Mouse (Mus musculus) MEL (cell line): ENCODE data around the gene Esyt2. TPM values are rescaled to one million over a fixed set of nuclear protein-coding genes. Genes with fewer than 3 reads are reported as not detected.
A peak's percentile ranks its signal among the peaks of the same experiment; 100 is the strongest.

Experiments
- DNase-seq: peaks from one replicate; pipeline ENCODE4 v3.0.0; 2011; ENCODE audit warnings: low read depth, low spot score
- H3K27ac ChIP-seq: 2 replicates; pipeline ENCODE4 v1.5.1; 2012; ENCODE audit warnings: low read depth, mild to moderate bottlenecking, control low read depth, low read length, moderate library complexity; ENCODE audit not compliant: control insufficient read depth
- H3K27me3 ChIP-seq, 2 experiments: fragments of 150-350 bp in 1 of 2; sonication (generic) in 1 of 2; 2 replicates each; pipeline ENCODE4 v1.6.1; 2012; ENCODE audit warnings: low read length in 2 of 2, mild to moderate bottlenecking in 2 of 2, improper control_type of control experiment in 1 of 2, moderate library complexity in 1 of 2; ENCODE audit not compliant: insufficient read depth in 2 of 2, control insufficient read depth in 1 of 2
- H3K36me3 ChIP-seq, 2 experiments: 2 replicates each; pipeline ENCODE4 v1.6.1; 2012 to 2014; ENCODE audit warnings: low read length in 2 of 2, improper control_type of control experiment in 1 of 2, inconsistent platforms in 1 of 2, mild to moderate bottlenecking in 1 of 2; ENCODE audit not compliant: insufficient read depth in 2 of 2, control insufficient read depth in 1 of 2
- H3K4me1 ChIP-seq, 2 experiments: fragments of 150-350 bp in 1 of 2; sonication (generic) in 1 of 2; 2 replicates each; pipeline ENCODE4 v1.6.1; 2012; ENCODE audit warnings: low read length in 2 of 2, improper control_type of control experiment in 1 of 2, mild to moderate bottlenecking in 1 of 2; ENCODE audit not compliant: insufficient read depth in 2 of 2, control insufficient read depth in 1 of 2
- H3K4me3 ChIP-seq, 2 experiments: fragments of 150-350 bp in 1 of 2; sonication (generic) in 1 of 2; 2 replicates each; pipeline ENCODE4 v1.5.1; 2012; ENCODE audit warnings: low read depth in 2 of 2, low read length in 2 of 2, mild to moderate bottlenecking in 2 of 2, moderate library complexity in 2 of 2, control low read depth in 1 of 2, improper control_type of control experiment in 1 of 2; ENCODE audit not compliant: control insufficient read depth in 1 of 2, insufficient read depth in 1 of 2
- H3K79me2 ChIP-seq: 2 replicates; pipeline ENCODE4 v1.6.1; 2012; ENCODE audit warnings: mild to moderate bottlenecking, low read length, moderate library complexity; ENCODE audit not compliant: control insufficient read depth, poor library complexity, insufficient read depth
- H3K9ac ChIP-seq: 2 replicates; pipeline ENCODE4 v1.6.1; 2012; ENCODE audit warnings: low read depth, mild to moderate bottlenecking, control low read depth, low read length, moderate library complexity; ENCODE audit not compliant: control insufficient read depth, poor library complexity, severe bottlenecking
- H3K9me3 ChIP-seq: fragments of 150-350 bp; sonication (generic); replicated peaks from 2 replicates; pipeline ENCODE4 v1.6.1; 2012; ENCODE audit warnings: mild to moderate bottlenecking, low read length, improper control_type of control experiment, moderate library complexity; ENCODE audit not compliant: insufficient read depth
- CHD2 ChIP-seq: IDR thresholded peaks from 2 replicates; pipeline ENCODE4 v1.6.1; 2011; ENCODE audit warnings: low read length, improper control_type of control experiment
- GABPA ChIP-seq: IDR thresholded peaks from 2 replicates; pipeline ENCODE4 v1.6.1; 2012; ENCODE audit warnings: low read depth, mild to moderate bottlenecking, inconsistent platforms, low read length, improper control_type of control experiment, moderate library complexity
- GATA1 ChIP-seq: IDR thresholded peaks from 2 replicates; pipeline ENCODE4 v1.6.1; 2011; ENCODE audit warnings: low read depth, low read length, improper control_type of control experiment
- HCFC1 ChIP-seq: IDR thresholded peaks from 2 replicates; pipeline ENCODE4 v1.6.1; 2012; ENCODE audit warnings: low read depth, mild to moderate bottlenecking, inconsistent platforms, low read length, improper control_type of control experiment, moderate library complexity
- MAZ ChIP-seq: IDR thresholded peaks from 2 replicates; pipeline ENCODE4 v1.6.1; 2012; ENCODE audit warnings: low read depth, mild to moderate bottlenecking, inconsistent platforms, low read length, improper control_type of control experiment
- MEF2A ChIP-seq: IDR thresholded peaks from 2 replicates; pipeline ENCODE4 v1.6.1; 2014; ENCODE audit warnings: low read depth, mild to moderate bottlenecking, inconsistent platforms, low read length, improper control_type of control experiment; ENCODE audit not compliant: poor library complexity, insufficient replicate concordance, severe bottlenecking; ENCODE audit errors: extremely low read depth
- MXI1 ChIP-seq: IDR thresholded peaks from 2 replicates; pipeline ENCODE4 v1.6.1; 2011; ENCODE audit warnings: mild to moderate bottlenecking, low read depth, low read length, improper control_type of control experiment
- RAD21 ChIP-seq: IDR thresholded peaks from 2 replicates; pipeline ENCODE4 v1.6.1; 2011; ENCODE audit warnings: mild to moderate bottlenecking, low read depth, low read length, improper control_type of control experiment
- SIN3A ChIP-seq: IDR thresholded peaks from 2 replicates; pipeline ENCODE4 v1.6.1; 2012; ENCODE audit warnings: low read length, improper control_type of control experiment, inconsistent platforms
- SMC3 ChIP-seq: IDR thresholded peaks from 2 replicates; pipeline ENCODE4 v1.6.1; 2011; ENCODE audit warnings: low read depth, low read length, improper control_type of control experiment
- TAL1 ChIP-seq: IDR thresholded peaks from 2 replicates; pipeline ENCODE4 v1.6.1; 2012; ENCODE audit warnings: mild to moderate bottlenecking, inconsistent platforms, low read length, moderate library complexity, mixed read lengths
- ZKSCAN1 ChIP-seq: IDR thresholded peaks from 2 replicates; pipeline ENCODE4 v1.6.1; 2012; ENCODE audit warnings: low read depth, mild to moderate bottlenecking, inconsistent platforms, low read length, improper control_type of control experiment, moderate library complexity
- ZNF384 ChIP-seq: IDR thresholded peaks from 2 replicates; pipeline ENCODE4 v1.6.1; 2012; ENCODE audit warnings: low read depth, mild to moderate bottlenecking, inconsistent platforms, low read length, improper control_type of control experiment
- polyA plus RNA-seq, 2 experiments: library from polyadenylated mRNA; stranded (reverse) in 1 of 2; unstranded in 1 of 2; fragments of >175 nt in 1 of 2; fragments of >200 nt in 1 of 2; gene quantifications; 2 replicates each; pipeline versions ENCODE4 v1.2.1 to v1.2.4; 2012; ENCODE audit warnings: low replicate concordance in 2 of 2, low read depth in 1 of 2; ENCODE audit not compliant: insufficient read length in 2 of 2, insufficient read depth in 1 of 2, missing spikeins in 1 of 2
- total RNA-seq: library from RNA; depleted of rRNA; stranded (reverse); fragments of 300-350 nt; gene quantifications from 2 replicates; pipeline ENCODE4 v1.2.3, GENCODE M21; 2012

The Esyt2 gene
- total and polyA plus RNA-seq, 3 experiments: 45.3 to 77.7 (median 47.5) TPM

- Histone ChIP-seq H3K27me3 (no peaks in the 10 kb centered on the region), H3K4me1 (peaks cover 28 to 37% of the 10 kb centered on the region in 2 experiments), H3K27ac (peak overlapping the region; percentile 37; the same call in 1 of the 2 replicates), H3K9ac (no peak overlapping the region), H3K36me3 (peaks cover 0 to 39% of the 10 kb centered on the region in 2 experiments; a peak in 2 of 4 replicates), H3K79me2 (peaks cover 2% of the 10 kb centered on the region; the same call in 1 of the 2 replicates), H3K9me3 (no peaks in the 10 kb centered on the region), H3K4me3 (no peak overlapping the region)
- TF ChIP-seq GATA1 (peak; percentile 83), SMC3 (no peak)
- DNase-seq: no peak
Measured at GRCm38 (mm10) chr12:116275631-116276030, 5.4 kb upstream of the Esyt2 start.

DNA sequence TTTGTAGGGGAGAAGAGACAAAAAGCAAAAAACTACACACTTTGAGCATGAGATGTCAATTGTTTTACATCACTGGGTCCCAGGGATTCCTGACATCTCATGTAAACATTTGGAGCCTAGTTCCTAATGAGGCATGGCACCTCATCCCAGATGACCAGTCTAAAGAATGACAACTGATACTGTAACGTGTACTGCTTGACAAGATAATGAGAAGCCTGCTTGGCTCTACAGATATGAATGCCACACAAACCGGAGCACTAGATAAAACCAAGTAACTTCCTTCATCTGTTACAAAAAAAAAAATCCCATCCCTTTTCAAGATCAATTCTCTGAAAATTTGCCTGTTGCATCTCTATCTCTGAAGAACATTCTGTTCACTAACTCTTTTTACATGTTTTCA, 4.0 kb upstream of the Esyt2 start:
- TF ChIP-seq MEF2A (no peak), TAL1 (peak; percentile 86), HCFC1 (no peak), GATA1 (peak; percentile 99), SIN3A (no peak), ZKSCAN1 (no peak)
- DNase-seq: peak; percentile 82
- H3K27me3 ChIP-seq: no peaks in the 10 kb centered on the region
- peaks cover 0 to 39% of the 10 kb centered on the region in 2 experiments; a peak in 2 of 4 replicates for H3K36me3 ChIP-seq
- H3K79me2 ChIP-seq: peaks cover 11% of the 10 kb centered on the region
- H3K4me3 ChIP-seq: peak overlapping the region in 1 of 2 experiments; percentile 12; a peak in 2 of 4 replicates
- H3K27ac ChIP-seq: peak overlapping the region; percentile 73
- no peaks in the 10 kb centered on the region for H3K9me3 ChIP-seq
- H3K4me1 ChIP-seq: peaks cover 28 to 37% of the 10 kb centered on the region in 2 experiments
- H3K9ac ChIP-seq: no peak overlapping the region

GRCm38 (mm10) chr12:116278541-116278940, 2.5 kb upstream of the Esyt2 start:
- Histone ChIP-seq H3K27me3 (no peaks in the 10 kb centered on the region), H3K9me3 (no peaks in the 10 kb centered on the region), H3K79me2 (peaks cover 20% of the 10 kb centered on the region), H3K9ac (no peak overlapping the region), H3K27ac (peak overlapping the region; percentile 4), H3K4me3 (no peak overlapping the region), H3K36me3 (peaks cover 0 to 48% of the 10 kb centered on the region in 2 experiments; a peak in 2 of 4 replicates), H3K4me1 (peaks cover 36 to 37% of the 10 kb centered on the region in 2 experiments)
- TF ChIP-seq RAD21: no peak
- no peak for DNase-seq

DNA sequence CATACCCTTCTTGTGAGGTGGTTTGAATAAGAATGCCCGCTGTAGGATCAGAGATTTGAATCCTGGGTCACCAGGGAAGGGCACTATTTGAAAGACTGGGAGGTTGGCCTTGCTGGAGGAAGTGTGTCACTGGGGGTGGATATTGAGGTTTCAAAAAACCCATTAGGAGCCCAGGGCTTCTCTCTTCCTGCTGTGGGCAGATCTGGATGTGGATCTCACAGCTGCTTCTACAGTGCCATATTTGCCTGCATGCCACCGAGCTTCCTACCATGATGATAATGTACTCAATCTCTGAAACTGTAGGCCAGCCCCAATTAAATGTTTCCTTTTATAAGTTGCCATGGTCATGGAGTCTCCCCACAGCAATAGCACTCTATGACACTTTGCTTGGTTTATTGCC, 1.8 kb upstream of the Esyt2 start:
- Histone ChIP-seq H3K9me3 (no peaks in the 10 kb centered on the region), H3K27me3 (no peaks in the 10 kb centered on the region), H3K27ac (peak overlapping the region; percentile 6), H3K4me1 (peaks cover 37 to 40% of the 10 kb centered on the region in 2 experiments), H3K36me3 (peaks cover under 1 to 53% of the 10 kb centered on the region in 2 experiments; a peak in 2 of 4 replicates), H3K4me3 (no peak overlapping the region; a peak in 1 of 4 replicates), H3K9ac (no peak overlapping the region), H3K79me2 (peaks cover 23% of the 10 kb centered on the region)
- no peak for TF ChIP-seq CHD2
- TF ChIP-seq MXI1: no peak
- no peak for TF ChIP-seq GABPA
- no peak for TF ChIP-seq SMC3
- TF ChIP-seq ZNF384: no peak
- no peak for TF ChIP-seq MAZ
- DNase-seq: no peak
